Mouse (Mus musculus): ENCODE data around the gene Abcb8.

Abcb8 gene

DNA sequence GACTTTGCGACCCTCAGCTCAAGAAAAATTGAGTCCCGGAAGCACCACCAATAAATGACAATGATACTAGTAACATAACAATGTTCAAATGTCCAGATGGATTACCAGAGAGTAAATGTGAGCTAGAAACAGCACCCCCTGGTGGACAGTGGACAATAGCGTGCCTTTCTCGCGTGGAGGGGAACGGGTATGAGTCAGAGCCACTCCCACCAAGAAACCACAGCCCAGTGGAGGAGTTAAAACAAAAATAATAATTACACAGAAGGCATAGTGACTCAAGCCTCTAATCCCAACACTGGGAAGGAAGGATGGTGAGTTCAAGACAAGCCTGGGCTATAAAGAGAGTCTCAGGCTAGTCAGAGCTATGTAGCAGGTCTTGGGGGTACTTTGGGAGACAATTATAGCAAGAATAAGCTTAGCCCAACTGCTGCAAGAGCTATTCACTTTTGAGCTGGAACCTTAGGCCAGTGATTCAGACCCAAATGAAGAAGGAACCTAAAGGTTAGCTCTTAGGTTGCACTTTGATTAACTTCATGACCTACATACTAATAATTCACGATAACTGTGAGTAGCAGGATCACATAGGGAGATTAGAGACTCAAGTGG, at the start of gene Abcb8:
Abcb8 (plus strand) TSS at position 272 of the 606 bp plus-strand sequence.
- peak; percentile 82 to 91 for DNase-seq (ENCODE audit: low spot score in 2 of 2)

DNA sequence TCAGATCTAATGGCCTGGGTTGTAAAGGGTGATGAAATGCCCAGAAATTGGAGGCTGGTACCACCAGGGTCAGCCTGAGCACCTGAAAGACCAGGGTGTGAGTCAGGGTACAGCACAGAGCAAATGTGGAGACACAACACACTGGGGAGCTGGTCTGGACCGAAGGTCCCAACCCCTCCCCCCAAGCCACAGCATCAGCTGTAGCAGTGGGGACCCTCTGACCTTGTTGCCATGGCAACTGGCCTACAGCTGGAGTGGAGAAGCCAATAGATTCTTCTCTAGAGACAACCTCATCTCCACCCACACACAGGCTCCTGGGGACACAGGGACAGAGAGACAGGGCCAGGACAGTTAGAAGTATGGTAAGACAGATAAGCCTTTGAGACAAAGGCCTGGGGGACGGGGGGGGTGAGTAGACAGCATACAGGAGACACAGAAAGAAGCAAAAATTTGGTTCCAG, 49.5 kb upstream of the Abcb8 start:
- peak; percentile 59 to 72 for DNase-seq (ENCODE audit: low spot score in 2 of 2)

DNA sequence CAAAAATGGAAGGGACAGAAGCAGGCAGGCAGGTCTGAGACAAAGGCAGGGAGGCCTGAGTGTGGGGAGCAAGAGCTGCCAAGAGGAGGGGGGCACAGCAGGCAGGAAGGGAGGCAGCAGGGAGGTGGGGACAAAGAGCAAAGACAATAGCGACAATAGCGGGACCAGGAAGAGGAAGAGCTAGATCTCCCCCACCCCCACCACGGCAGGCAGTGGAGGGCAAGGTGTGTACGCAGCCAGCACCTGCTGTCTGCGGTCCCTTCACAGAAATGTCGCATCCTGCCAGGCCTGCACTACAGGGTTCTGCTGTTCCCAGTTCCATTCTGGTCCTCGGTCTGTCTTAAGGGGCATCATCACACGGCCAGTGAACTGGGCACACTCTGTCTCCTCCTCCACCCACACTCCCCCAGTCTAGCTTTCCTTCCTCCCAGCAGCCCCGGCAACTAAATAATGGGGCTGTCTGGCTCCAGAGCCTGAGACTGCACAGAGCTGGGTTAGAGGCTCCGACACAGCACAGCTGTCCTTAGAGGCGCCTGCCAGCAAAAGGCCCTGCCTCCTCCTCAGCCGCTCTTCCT, 48.9 kb upstream of the Abcb8 start:
- DNase-seq (ENCODE audit: low spot score in 2 of 2) = peak; percentile 88 to 91

DNA sequence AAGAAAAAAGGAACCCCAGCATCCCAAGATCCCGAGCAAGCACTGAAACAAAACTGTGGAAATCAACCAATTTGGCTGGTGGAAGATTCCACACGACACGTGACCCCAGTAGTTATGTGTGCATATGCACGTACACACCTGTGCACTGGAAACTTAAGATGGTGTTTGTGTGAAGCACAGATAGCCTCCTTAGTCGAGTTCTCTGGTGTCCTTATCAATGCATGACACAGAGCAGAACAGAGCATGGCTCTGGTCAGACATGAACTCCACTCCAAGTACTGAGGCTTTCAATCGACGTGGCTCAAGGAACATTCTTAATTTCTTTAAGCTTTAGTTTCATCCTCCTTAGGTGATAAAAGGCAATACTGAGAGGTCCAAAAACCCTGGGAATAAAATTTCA, 47.1 kb upstream of the Abcb8 start:
- DNase-seq (ENCODE audit: low spot score in 2 of 2) = no peak

DNA sequence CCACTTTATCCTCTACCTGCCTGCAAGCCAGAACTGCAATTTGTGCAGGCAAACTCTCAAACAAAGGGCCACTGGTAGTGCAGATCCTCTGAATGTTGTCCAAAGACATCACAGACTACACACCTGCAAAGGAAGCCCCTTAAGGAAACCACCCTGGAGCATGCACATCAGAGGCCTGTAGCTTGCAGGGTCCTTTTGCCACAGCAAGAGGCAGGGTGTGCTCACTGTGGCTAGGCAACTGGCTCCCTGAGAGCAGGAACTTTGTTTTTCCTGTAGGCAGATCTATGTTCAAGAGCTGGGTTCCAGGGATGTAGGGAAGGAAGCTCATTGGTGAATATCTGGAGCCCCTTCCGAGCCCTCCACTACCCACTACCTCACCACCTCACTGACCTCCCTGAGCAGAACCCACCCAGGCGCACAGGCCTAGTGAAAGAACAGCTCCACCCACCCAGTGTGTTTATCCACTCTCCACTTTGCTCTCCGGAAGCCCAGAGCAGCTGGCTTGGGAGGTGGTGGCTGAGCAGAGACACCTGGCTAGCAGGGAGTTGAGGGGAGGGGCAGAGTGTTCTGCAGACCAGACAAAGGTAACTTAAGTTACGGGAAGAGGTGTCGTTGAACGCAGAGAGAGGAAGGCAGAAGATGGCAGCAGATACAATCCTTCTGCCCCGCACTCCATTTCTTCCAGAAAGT, 46.1 kb upstream of the Abcb8 start:
- DNase-seq (ENCODE audit: low spot score in 2 of 2) = peak; percentile 53 to 63

DNA sequence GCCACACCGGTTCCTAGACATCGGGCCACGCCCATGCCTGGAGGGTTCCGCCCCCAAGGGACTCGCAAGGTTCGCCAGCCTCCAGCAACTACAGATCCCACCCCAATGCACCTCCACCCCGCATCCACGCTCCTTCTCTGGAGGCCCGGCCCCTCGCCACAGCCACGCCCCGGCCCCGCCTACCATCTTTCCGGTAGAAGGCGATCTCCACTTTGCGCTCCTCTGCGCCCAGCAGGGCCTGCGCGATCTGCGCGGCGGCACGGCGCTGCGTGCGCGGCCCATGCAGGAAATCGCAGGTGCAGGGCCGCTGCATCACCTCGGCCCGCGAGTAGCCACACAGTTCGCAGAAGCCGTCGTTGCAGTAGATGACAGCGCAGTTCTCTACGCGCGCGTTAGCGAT, 45.3 kb upstream of the Abcb8 start:
- peak; percentile 96 to 97 for DNase-seq (ENCODE audit: low spot score in 2 of 2)

DNA sequence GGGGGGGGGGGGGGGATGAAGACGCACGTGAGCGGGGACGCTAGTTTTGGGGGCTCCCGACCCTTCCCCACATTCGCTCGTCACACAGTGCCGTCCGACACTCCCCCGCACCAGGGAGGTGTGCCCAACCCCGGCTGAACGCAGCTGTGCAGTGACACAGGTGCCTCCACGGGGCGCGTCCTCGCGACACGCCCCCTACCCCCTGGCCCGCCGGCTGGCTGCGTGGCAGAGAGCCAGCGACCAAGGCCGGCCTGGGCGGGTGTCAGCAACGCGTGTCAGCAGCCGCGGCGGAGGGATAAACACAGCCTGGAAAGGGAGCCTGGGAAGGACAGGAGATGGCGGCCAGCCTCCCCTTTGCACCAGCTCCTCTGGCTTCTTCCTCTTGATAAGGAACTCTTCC, 44.9 kb upstream of the Abcb8 start:
- peak; percentile 67 to 68 for DNase-seq (ENCODE audit: low spot score in 2 of 2)

DNA sequence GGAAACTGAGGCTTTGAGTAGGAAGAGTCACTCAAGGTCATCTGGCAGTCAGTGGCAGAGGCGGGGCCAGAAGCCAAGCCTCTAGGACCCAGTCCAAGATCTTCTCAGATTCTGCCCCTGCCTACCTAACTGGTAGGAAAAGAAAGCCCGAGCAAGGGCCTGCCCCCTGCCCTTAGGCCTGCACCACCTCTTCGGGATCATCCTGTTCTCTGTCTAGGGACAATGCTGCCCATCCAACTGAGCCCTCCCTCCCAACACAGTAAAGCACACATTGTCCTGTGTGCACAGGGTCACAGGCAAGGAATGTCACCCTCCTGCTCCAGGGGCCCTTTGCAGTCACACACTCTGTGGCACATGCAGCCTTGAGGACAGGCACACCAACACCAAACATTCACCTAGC, 43.4 kb upstream of the Abcb8 start:
- DNase-seq (ENCODE audit: low spot score in 2 of 2) = no peak

DNA sequence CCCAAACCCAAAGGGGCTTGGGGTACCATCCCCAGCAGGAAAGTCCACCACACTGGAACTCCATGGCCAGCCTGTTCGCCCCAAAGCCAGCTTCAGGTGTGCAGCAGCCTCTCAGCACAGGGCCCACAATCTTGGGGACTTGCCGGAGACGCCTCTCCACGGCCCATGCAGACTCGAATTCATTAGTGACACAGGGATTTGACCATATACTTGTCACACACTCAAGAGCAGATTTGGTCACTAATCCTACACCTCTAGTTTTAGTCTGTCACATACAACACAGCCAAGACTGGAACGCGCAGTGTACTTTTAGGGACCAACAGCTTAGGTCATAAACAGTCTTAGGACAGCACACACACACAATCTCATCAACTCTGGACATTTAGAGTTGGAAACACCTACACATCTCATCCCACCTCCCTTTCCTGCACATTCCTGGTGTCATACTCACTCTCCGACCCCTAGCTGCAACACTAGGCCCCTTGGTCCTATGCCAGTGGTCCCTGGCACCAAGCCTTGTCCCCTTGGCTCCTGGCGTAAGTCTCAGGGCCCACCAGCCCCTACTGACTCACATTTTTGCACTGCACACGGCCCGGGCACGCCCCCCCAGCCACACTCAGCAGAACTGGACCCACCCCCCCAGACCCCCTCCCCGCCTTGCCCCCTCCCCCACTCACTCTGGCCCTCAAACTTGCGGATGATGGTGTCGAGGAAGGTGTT, 42.8 kb upstream of the Abcb8 start:
- no peak for DNase-seq (ENCODE audit: low spot score in 2 of 2)

DNA sequence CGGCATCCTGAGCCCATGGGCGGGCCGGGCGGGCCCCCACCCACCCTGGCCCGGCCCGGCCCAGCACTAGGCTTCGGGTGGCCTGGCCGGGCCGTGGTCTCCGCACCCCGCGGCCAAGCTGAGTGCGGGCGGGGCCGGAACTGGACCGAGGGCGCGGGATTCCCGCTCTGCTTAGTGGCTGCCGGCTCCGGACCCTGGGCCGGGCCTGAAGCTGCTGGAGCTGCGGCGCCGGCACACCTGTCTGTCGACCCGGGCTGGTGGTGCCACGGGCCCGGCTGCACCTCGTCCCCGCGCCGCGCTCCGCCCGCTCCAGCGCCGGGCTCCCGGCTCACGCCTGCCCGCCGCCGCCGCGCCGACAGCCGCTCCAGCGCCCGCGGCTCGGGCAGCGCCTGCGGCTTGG, 42.2 kb upstream of the Abcb8 start, which contains the start of gene Kcnh2:
Kcnh2 (minus strand) TSS at position 327 of the 400 bp plus-strand sequence.
- DNase-seq (ENCODE audit: low spot score in 2 of 2) = no peak

DNA sequence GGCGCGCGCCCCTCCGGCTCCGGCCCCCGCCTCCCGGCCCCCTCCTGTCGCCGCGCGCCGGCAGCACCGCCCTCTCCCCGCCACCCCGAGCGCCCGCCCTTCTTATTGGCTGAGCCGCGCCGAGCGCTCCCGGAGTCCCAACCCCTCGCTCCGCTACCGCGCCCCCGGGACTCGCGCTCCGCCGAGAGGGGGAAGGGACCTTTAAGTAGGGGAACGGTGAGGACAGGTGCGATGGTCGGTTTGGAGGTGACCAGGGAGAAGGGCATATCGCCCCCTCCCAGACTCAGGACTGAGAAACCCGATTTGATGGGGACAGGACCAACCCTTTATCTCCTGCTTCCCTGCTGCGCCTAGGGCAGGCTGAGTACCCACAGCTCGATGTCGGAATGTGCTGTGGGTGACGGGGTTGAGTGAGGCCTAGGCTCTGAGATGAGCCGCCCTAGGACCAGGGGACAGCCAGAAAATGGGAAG, 41.7 kb upstream of the Abcb8 start:
- peak; percentile 87 to 88 for DNase-seq (ENCODE audit: low spot score in 2 of 2)

DNA sequence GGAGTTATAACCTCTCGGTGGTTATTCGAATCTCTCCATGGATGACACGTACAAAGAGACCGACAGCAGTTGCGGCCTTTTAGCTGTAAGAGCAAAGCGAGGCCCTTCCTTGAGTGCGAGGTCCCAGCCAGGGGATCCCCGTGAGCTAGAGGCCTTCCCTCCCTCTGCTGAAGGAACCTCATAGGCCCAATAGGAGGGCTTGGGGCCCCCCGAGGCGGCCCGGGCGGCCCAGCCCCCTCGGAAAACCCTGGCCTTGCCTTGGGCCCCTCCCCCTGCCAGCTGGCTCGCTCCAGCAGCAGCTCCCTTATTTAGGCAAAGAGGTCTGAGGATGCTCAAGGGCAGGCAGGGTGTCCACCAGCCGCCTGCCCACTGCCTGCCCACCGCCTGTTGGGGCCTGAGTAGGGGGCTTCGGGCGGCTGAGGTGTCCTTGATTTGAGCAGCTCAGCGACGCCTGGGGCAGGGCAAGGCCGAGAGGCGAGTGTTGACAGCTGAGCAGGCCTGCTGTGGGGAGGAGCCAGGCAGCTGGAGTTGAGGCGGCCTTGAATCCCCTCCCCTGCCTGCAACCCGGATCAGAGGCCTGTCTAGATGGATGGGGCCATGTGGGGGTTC, 41.1 kb upstream of the Abcb8 start:
- peak in 1 of 2 experiments; percentile 35 for DNase-seq (ENCODE audit: low spot score in 2 of 2)

DNA sequence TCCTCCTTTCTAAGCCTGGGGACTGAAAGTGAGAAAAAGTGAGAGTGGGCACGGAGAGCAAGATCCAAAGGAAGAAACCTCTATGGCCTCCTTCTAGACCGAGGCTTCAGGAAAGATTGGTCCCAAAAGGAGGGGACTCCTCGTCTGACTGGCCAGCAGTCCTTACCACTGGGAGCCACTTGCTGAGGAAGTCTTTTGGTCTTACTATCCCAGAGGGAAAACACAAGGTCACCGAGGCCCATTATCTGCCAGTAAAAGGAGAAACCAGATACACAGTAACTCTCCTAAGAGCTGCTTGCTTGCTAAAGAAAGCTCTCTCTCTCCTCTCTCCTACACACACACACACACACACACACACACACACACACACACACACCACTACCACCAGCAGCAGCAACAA, 40.1 kb upstream of the Abcb8 start:
- no peak for DNase-seq (ENCODE audit: low spot score in 2 of 2)

DNA sequence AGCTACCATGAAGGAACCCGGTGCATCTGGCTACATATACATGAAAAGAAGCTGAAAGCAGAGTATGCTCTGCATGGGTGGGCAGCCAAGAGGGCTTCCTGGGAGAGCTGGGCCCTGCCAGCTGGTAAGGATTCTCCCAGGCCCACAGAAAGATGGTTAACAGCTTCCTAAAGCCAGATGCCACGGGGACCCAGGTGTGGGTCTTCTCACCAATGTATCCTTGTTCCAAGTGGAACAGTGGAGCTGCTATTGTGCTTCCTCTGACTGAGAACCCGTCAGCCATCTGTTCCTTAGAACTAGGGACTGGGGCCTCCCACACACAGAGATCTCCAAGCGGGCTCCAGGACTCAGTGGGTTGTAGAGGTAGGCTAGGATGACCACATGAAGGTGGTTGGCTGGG, 36.7 kb upstream of the Abcb8 start:
- DNase-seq (ENCODE audit: low spot score in 2 of 2) = no peak

DNA sequence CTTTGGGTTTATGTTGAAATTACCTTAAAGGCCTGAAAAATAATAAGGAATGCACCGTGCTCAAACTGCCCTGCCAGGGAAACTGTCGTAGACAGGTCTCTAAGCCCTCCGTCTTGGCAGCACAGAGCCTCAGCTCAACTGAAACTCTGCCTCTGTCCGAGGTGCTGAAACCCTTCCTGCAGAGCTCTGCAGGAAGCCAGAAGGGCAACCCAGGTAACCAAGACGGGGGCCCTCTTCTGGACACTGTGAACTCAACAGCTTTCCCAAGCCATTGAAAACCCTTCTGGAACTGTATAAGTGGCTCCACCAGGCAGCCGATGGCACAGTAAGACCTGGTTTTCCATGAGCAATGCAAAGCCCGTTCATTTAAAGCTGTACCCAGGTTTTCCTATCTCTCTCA, 36.0 kb upstream of the Abcb8 start:
- DNase-seq (ENCODE audit: low spot score in 2 of 2) = peak; percentile 54 to 89

DNA sequence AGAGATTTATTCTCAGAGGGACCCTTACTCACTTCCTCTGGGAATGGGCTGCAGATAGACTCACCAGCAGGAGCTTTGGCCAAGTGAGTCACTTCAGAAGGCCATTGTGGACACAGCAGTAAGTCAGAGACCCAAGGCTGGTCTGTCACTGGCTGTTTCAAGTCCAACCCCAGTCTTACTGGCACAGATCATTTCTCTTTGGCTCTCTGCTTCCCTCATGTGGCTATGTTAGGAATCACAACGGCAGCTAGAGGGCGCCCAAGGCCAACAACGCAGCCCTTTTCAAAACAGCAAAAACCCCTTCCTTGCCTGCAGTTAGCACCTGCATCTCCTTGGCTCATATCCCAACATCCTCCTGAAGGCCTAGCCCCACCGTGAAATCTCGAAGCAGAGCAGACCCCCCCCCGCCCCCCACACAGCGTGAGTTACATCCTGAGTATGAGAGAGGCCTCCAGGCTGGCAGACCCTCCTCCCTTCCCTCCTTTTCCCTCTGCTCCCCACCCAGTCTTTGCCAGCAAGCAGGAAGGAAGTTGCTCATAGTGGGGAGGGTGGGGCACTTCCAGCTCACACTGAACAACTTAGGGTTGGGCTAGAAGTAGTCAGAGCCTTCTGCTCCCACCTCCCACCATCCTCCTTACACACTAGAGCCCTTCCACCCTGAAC, 32.5 kb upstream of the Abcb8 start:
- DNase-seq (ENCODE audit: low spot score in 2 of 2) = peak; percentile 75 to 90

DNA sequence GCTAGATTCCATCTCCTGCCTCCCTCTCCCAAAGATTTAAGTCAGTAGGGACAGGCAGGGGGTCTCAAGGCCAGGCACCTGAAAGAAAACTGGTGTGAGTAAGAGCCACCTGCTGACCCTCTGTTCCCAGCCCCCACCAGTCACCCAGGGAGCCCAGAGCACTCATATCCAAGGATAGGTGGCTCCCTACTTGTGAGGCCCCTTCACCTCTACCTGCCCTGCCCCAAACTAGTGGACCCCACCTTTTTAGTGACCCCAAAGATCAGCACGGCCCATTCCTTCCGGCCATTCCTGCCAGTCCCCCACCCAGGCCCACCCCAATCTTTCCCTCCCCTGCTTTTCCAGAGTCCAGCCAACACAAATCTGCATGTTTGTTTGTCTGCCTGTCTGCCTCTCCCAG, 30.0 kb upstream of the Abcb8 start:
- no peak for DNase-seq (ENCODE audit: low spot score in 2 of 2)

DNA sequence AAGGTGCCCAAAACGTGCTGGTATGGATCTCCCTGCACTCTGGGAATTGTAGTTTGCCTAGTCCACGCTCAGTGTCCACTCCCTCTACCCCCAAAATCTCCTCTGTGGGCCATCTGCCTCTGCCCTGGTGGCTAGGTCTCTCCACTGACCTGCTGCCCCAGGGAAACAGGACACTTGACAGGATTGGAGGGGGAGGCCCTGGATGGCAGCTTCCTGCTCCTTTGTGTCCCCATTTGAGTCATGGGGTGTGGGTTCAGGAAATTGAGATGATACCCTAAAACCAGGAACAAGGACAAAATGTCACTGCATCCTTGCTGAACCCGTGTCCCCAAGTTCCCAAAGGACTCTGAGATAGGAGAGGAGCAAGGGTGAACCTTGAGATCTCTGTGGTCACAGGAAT, 29.4 kb upstream of the Abcb8 start:
- DNase-seq (ENCODE audit: low spot score in 2 of 2) = no peak

DNA sequence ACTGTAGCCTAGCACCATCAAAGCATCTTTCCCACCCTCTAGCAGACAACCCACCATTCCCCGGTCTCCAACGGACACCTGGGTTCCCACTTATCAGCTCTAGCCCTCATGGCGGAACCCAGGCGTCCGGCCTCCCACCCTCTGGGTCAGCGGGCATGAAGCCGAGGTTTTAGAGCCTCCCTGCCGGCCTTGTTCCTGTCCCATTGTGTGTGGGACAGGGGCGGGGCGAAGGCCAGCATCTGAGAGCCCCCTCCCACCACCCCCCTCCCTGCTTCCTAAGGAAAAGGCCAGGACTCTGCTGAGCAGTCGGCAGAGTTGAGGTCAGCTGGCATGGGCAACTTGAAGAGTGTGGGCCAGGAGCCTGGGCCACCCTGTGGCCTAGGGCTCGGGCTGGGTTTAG, 29.0 kb upstream of the Abcb8 start, which contains the start of gene Nos3:
Nos3 (plus strand) TSS at position 303 of the 400 bp plus-strand sequence.
- no peak for DNase-seq (ENCODE audit: low spot score in 2 of 2)

DNA sequence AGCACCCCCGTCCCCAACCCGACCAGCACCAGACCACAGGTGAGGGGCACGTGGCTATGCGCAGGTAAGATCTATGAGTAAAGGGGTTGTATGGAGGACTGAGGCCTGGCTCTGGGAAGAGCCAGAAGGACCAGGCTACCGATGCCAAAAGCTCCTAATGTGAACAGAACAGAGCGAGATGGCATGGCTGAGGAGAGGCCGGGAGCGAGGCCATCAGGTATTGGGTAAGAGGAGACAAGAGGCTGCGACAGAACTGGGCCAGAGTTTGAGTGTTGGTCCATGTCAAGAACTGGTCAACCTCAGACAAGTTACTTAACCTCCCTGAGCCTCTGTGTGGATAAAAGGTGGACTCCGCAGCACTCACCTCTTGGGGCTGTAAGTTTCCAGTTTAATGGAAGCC, 28.5 kb upstream of the Abcb8 start:
- no peak for DNase-seq (ENCODE audit: low spot score in 2 of 2)

DNA sequence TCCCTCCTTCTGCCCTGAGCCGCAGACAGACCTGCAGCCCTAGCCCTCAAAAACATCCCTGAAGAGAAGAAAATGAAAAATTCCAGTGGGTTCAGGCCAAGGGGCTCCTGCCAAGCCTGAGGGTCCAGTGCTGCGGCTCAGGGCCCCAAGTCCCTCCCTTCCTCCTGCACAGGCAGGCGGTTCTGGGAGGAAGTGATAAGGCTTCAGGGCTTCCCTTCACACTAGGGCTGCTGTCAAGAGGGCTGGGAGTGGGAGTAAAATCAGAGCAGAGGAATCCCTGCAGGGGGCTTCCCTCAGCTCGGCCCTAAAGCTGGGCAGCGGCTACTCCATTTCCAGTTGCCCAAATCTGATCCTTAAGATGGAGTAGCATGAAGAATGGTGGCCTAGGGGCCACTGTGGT, 27.9 kb upstream of the Abcb8 start:
- no peak for DNase-seq (ENCODE audit: low spot score in 2 of 2)
